Mouse (Mus musculus) heart, postnatal 0 days (tissue): Measurements from ENCODE around the gene Smarce1.

ENCODE experiments used
- CTCF ChIP-seq: IDR thresholded peaks from 2 replicates; pipeline ENCODE4 v1.5.1; 2016; ENCODE audit warnings: antibody characterized with exemption, control low read depth, low read depth
- EP300 ChIP-seq: IDR thresholded peaks from 2 replicates; pipeline ENCODE4 v1.6.1; 2016; ENCODE audit warnings: antibody characterized with exemption, low read depth

DNA sequence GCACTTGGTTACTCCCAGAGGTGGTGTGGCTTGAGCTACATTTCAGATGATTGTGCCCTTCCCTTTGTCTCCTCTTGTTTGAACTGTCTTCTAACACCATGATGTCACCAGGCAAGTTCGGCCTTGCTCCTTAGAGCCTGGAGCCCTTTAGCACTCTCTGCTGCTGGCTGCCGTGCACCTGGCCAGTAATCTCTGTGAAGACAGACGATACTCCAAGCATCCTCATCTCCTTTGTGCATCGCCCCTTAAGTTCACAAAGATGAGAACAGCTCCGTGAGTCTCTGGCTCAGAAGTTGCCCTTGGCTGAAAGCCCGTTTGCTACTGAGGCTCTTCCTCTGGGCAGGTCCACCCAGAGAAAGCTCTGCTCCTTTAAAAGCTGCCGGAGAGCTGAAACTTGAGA is 46.0 kb upstream of the Smarce1 start:
- TF ChIP-seq EP300 (no peak), CTCF (no peak)
